Mouse (Mus musculus) forebrain, embryonic 14.5 days (tissue): Measurements from ENCODE around the gene Nxph3. TPM values are rescaled to one million over a fixed set of nuclear protein-coding genes. Genes with fewer than 3 reads are reported as not detected.

ENCODE experiments used
- ATAC-seq: fragments of 200-750 bp; cut with Nextera tagmentation; 2 replicates; pipeline ENCODE4 v1.8.0; 2017; ENCODE audit warnings: mild to moderate bottlenecking, moderate library complexity
- DNase-seq: peaks from one replicate; pipeline ENCODE4 v3.0.0-alpha.2; 2015; ENCODE audit warnings: low spot score
- H3K27ac ChIP-seq: fragments of 300-500 bp; sonication (generic); 2 replicates; pipeline ENCODE4 v1.5.1; 2014; ENCODE audit warnings: low read depth, mild to moderate bottlenecking, control low read depth, low read length, moderate library complexity
- H3K27me3 ChIP-seq: fragments of 300-500 bp; sonication (generic); replicated peaks from 2 replicates; pipeline ENCODE4 v1.6.1; 2014; ENCODE audit warnings: low read length, control low read depth, mixed read lengths; ENCODE audit not compliant: control insufficient read depth, insufficient read depth
- H3K36me3 ChIP-seq: fragments of 300-500 bp; sonication (generic); 2 replicates; pipeline ENCODE4 v1.6.1; 2014; ENCODE audit warnings: low read length, control low read depth; ENCODE audit not compliant: control insufficient read depth, insufficient read depth
- H3K4me1 ChIP-seq: fragments of 300-500 bp; sonication (generic); 2 replicates; pipeline ENCODE4 v1.6.1; 2014; ENCODE audit warnings: antibody characterized with exemption, low read length, control low read depth; ENCODE audit not compliant: control insufficient read depth, insufficient read depth
- H3K4me2 ChIP-seq: fragments of 300-500 bp; sonication (generic); 2 replicates; pipeline ENCODE4 v1.6.1; 2014; ENCODE audit warnings: mild to moderate bottlenecking, control low read depth, low read length
- H3K4me3 ChIP-seq: fragments of 300-500 bp; sonication (generic); 2 replicates; pipeline ENCODE4 v1.5.1; 2014; ENCODE audit warnings: low read depth, low read length, control low read depth
- H3K9ac ChIP-seq: fragments of 300-500 bp; sonication (generic); 2 replicates; pipeline ENCODE4 v1.6.1; 2014; ENCODE audit warnings: mild to moderate bottlenecking, low read length, control low read depth, moderate library complexity
- H3K9me3 ChIP-seq: fragments of 300-500 bp; sonication (generic); replicated peaks from 2 replicates; pipeline ENCODE4 v1.6.1; 2016; ENCODE audit warnings: low read length, control low read depth, mixed read lengths; ENCODE audit not compliant: control insufficient read depth
- WGBS: fragments of 180-500 bp; shearing (Covaris S2); extraction: QIAGEN DNeasy Blood & Tissue Kit; methylation state at CpG from one replicate; pipeline ENCODE4 v1.1.7; 2014; 5-methylcytosine and 5-hydroxymethylcytosine counted together
- polyA plus RNA-seq: library from polyadenylated mRNA; unstranded; fragments of >200 nt; fragmentation: Nextera tagmentation; extraction: Ambion mirVana; gene quantifications from 2 replicates; pipeline ENCODE4 v1.2.1, GENCODE M21; 2014

Gene Nxph3
- polyA plus RNA-seq, 1 experiment from 2014 or later: 7.8 TPM

DNA sequence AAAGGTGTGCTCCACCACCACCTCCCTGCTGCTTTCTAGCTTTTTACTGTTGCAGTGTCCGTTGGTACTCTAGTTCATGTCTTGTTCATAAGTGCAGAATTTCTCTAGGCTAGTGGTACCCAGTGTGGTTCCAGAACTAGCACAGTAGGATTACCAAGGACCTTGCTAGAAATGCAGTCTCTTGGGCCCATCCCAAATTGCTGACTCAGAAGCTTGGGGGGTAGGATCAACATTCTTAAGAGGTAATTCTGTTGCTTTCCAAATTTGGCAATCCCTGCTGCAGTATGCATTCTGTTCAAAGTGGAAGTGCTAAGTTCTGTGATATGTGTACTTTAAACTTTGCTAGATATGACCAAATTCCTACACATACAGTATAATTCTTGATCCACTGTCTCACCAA, 46.6 kb downstream of the Nxph3 start:
- ATAC-seq (no peak), DNase-seq (no peak)
- no peaks in the 10 kb centered on the region for H3K9me3 ChIP-seq
- 94% methylated on average over 1 of the region's 1 CpGs for WGBS
- H3K27me3 ChIP-seq: no peaks in the 10 kb centered on the region
- H3K4me3 ChIP-seq: no peak overlapping the region
- no peak overlapping the region for H3K27ac ChIP-seq
- peaks cover 20% of the 10 kb centered on the region for H3K36me3 ChIP-seq
- H3K4me1 ChIP-seq: no peaks in the 10 kb centered on the region
- no peak overlapping the region for H3K9ac ChIP-seq
- no peak overlapping the region for H3K4me2 ChIP-seq

DNA sequence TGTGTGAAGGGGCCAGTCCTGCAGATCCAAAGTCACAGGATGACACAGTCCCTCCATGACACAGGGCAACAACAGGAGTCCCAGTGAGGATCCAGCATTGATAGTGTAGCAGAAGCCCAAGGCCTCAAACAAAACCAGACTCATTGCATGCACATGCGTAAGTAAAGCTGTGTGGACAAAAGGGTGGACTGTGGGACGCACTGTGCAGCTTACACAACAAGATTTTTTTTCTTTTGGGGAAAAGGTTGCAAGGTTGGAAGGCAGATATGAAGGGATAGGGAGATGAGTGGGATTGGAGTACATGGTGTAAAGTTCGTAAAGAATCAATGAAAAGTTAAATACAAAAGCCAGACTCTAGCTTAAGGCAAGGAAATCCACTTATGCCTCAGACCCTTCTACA, 52.2 kb downstream of the Nxph3 start:
- Histone ChIP-seq H3K27ac (no peak overlapping the region), H3K27me3 (no peaks in the 10 kb centered on the region), H3K9ac (no peak overlapping the region), H3K36me3 (no peaks in the 10 kb centered on the region), H3K4me1 (no peaks in the 10 kb centered on the region), H3K4me3 (no peak overlapping the region), H3K4me2 (no peak overlapping the region), H3K9me3 (no peaks in the 10 kb centered on the region)
- no peak for ATAC-seq
- no peak for DNase-seq
- 94% methylated on average over 3 of the region's 3 CpGs for WGBS

DNA sequence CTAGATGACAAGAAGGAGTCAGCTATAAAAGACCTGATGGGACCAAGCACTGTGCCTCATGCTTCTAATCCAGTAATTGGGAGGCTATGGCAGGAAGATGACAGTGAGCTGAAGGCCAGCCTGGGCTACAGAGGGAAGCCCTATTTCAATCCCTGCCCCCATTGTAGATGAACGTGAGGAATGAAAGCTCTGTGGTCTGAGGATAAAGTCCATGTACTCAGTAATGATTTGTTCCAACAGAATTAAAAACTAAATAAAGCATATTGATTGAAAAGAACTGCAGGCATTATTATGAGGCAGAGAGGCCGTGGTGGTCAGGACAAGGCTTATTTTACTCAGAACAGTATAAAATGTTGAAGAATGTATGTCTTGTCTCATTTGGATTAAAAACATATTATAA, 53.5 kb downstream of the Nxph3 start:
- H3K36me3 ChIP-seq: no peaks in the 10 kb centered on the region
- 84% methylated on average over 2 of the region's 2 CpGs for WGBS
- no peak for ATAC-seq

More for the DNA sequence above, 53.5 kb downstream of the Nxph3 start:
- H3K27me3 ChIP-seq: no peaks in the 10 kb centered on the region
- DNase-seq: no peak
- H3K27ac ChIP-seq: no peak overlapping the region
- H3K9me3 ChIP-seq: no peaks in the 10 kb centered on the region
- no peak overlapping the region for H3K9ac ChIP-seq
- H3K4me2 ChIP-seq: no peak overlapping the region
- H3K4me1 ChIP-seq: no peaks in the 10 kb centered on the region
- H3K4me3 ChIP-seq: no peak overlapping the region

Other genes starting within 250 kb of the Nxph3 start
- 66.5 and 68.0 TPM in 2 replicates for gene Kat7, start 204.3 kb downstream of the Nxph3 start, polyA plus RNA-seq
- 3.3 and 4.0 TPM in 2 replicates for gene Fam117a, start 177.6 kb downstream of the Nxph3 start, polyA plus RNA-seq
- gene Slc35b1, start 129.9 kb downstream of the Nxph3 start, polyA plus RNA-seq: 168 and 174 TPM in 2 replicates
- gene Spop, start 100.5 kb downstream of the Nxph3 start, polyA plus RNA-seq: 62.0 and 96.6 TPM in 2 replicates
- 5.0 and 7.8 TPM in 2 replicates for gene Ngfr, start 73.2 kb upstream of the Nxph3 start, polyA plus RNA-seq
- gene Phb, start 152.4 kb upstream of the Nxph3 start, polyA plus RNA-seq: 215 and 222 TPM in 2 replicates
- 11.7 and 13.2 TPM in 2 replicates for gene Zfp652, start 198.1 kb upstream of the Nxph3 start, polyA plus RNA-seq
- gene B130006D01Rik, start 209.0 kb upstream of the Nxph3 start, polyA plus RNA-seq: 0.43 and 0.95 TPM in 2 replicates